Mouse (Mus musculus) liver, postnatal 0 days (tissue): ENCODE results near the gene Tk1. TPM values are rescaled to one million over a fixed set of nuclear protein-coding genes. Genes with fewer than 3 reads are reported as not detected.

Experiments
- ATAC-seq: fragments of 200-750 bp; cut with Nextera tagmentation; 2 replicates; pipeline ENCODE4 v1.8.0; 2017; ENCODE audit warnings: mild to moderate bottlenecking, moderate library complexity
- DNase-seq: peaks from one replicate; pipeline ENCODE4 v3.0.0-alpha.2; 2016
- H3K27ac ChIP-seq: fragments of 300-500 bp; sonication (generic); 2 replicates; pipeline ENCODE4 v1.5.1; 2014; ENCODE audit warnings: antibody characterized with exemption, moderate library complexity, mild to moderate bottlenecking, low read depth
- H3K27me3 ChIP-seq: fragments of 300-500 bp; sonication (generic); 2 replicates; pipeline ENCODE4 v1.6.1; 2014; ENCODE audit warnings: low read length, control low read depth, mixed read lengths; ENCODE audit not compliant: insufficient read depth
- H3K36me3 ChIP-seq: fragments of 300-500 bp; sonication (generic); replicated peaks from 2 replicates; pipeline ENCODE4 v1.6.1; 2014; ENCODE audit warnings: mild to moderate bottlenecking, control low read depth, low read length, moderate library complexity, mixed read lengths; ENCODE audit not compliant: insufficient read depth
- H3K4me1 ChIP-seq: fragments of 300-500 bp; sonication (generic); 2 replicates; pipeline ENCODE4 v1.6.1; 2014; ENCODE audit warnings: antibody characterized with exemption, mild to moderate bottlenecking, control low read depth; ENCODE audit not compliant: insufficient read depth
- H3K4me2 ChIP-seq: fragments of 300-500 bp; sonication (generic); 2 replicates; pipeline ENCODE4 v1.6.1; 2014; ENCODE audit warnings: low read depth, mild to moderate bottlenecking, low read length, moderate library complexity, mixed read lengths
- H3K4me3 ChIP-seq: fragments of 300-500 bp; sonication (generic); 2 replicates; pipeline ENCODE4 v1.5.1; 2014; ENCODE audit warnings: low read depth, low read length
- H3K9ac ChIP-seq: fragments of 300-500 bp; sonication (generic); replicated peaks from 2 replicates; pipeline ENCODE4 v1.6.1; 2014; ENCODE audit warnings: mild to moderate bottlenecking, moderate library complexity
- H3K9me3 ChIP-seq: fragments of 300-500 bp; sonication (generic); 2 replicates; pipeline ENCODE4 v1.6.1; 2016; ENCODE audit warnings: mild to moderate bottlenecking, control low read depth, low read length, mixed read lengths
- CTCF ChIP-seq: sonication (generic); IDR thresholded peaks from 2 replicates; pipeline ENCODE4 v1.5.1; 2016; ENCODE audit warnings: antibody characterized with exemption, low read depth
- EP300 ChIP-seq: IDR thresholded peaks from 2 replicates; pipeline ENCODE4 v1.6.1; 2016; ENCODE audit warnings: antibody characterized with exemption, low read depth, mild to moderate bottlenecking
- WGBS: fragments of 180-500 bp; shearing (Covaris S2); extraction: QIAGEN DNeasy Blood & Tissue Kit; methylation state at CpG from one replicate; pipeline ENCODE4 v1.1.7; 2014; ENCODE audit not compliant: insufficient replicate concordance; 5-methylcytosine and 5-hydroxymethylcytosine counted together
- polyA plus RNA-seq: library from polyadenylated mRNA; unstranded; fragments of >200 nt; fragmentation: Nextera tagmentation; extraction: Ambion mirVana; gene quantifications from 2 replicates; pipeline ENCODE4 v1.2.1, GENCODE M21; 2015

Tk1 gene
- polyA plus RNA-seq, 1 experiment from 2014 or later, result 101 TPM

- no peaks in the 10 kb centered on the region for H3K27me3 ChIP-seq
- TF ChIP-seq EP300, result 0 out of 2 replicates have a peak, but pooled peaks have one; percentile 28
- TF ChIP-seq CTCF, result peak; percentile 97
- H3K4me1 ChIP-seq, result peaks cover 70% of the 10 kb centered on the region
- 18% methylated on average over 28 of the region's 28 CpGs for WGBS
- peak overlapping the region; percentile 42 for H3K4me3 ChIP-seq
- H3K4me2 ChIP-seq, result peak overlapping the region; percentile 94
- peak overlapping the region; percentile 55 for H3K9ac ChIP-seq
- no peaks in the 10 kb centered on the region for H3K36me3 ChIP-seq
- peak; percentile 95 for DNase-seq
- no peaks in the 10 kb centered on the region for H3K9me3 ChIP-seq
- ATAC-seq, result peak; percentile 49
- H3K27ac ChIP-seq, result peak overlapping the region; percentile 98
These were observed 6.4 kb upstream of the Tk1 start for GRCm38 (mm10) chr11:117832086-117832969.

- Histone ChIP-seq H3K4me2 (peak overlapping the region; percentile 94), H3K27me3 (no peaks in the 10 kb centered on the region), H3K4me1 (peaks cover 73% of the 10 kb centered on the region), H3K9me3 (no peaks in the 10 kb centered on the region), H3K4me3 (peak overlapping the region; percentile 22), H3K36me3 (no peaks in the 10 kb centered on the region), H3K27ac (peak overlapping the region; percentile 98), H3K9ac (peak overlapping the region; percentile 91)
- WGBS, result 24% methylated on average over 9 of the region's 9 CpGs
- peak; percentile 90 for DNase-seq
- peak; percentile 65 for ATAC-seq
- TF ChIP-seq CTCF (peak; percentile 28; the same call in 1 of the 2 replicates), EP300 (peak; percentile 96)
These were observed 4.5 kb upstream of the Tk1 start for GRCm38 (mm10) chr11:117830401-117830800.

GRCm38 (mm10) chr11:117829671-117830215 is 3.9 kb upstream of the Tk1 start:
- no peaks in the 10 kb centered on the region for H3K9me3 ChIP-seq
- no peak overlapping the region for H3K4me3 ChIP-seq
- 46% methylated on average over 2 of the region's 2 CpGs for WGBS
- no peaks in the 10 kb centered on the region for H3K36me3 ChIP-seq
- H3K4me2 ChIP-seq, result peak overlapping the region; percentile 94
- DNase-seq, result peak; percentile 65
- peak overlapping the region; percentile 98 for H3K27ac ChIP-seq
- TF ChIP-seq CTCF (no peak), EP300 (no peak)
- H3K9ac ChIP-seq, result peak overlapping the region; percentile 91
- H3K4me1 ChIP-seq, result peaks cover 75% of the 10 kb centered on the region
- H3K27me3 ChIP-seq, result no peaks in the 10 kb centered on the region
- peak; percentile 5; the same call in 1 of the 2 replicates for ATAC-seq

GRCm38 (mm10) chr11:117828888-117829604 is 3.2 kb upstream of the Tk1 start:
- peak overlapping the region; percentile 94 for H3K4me2 ChIP-seq
- H3K9ac ChIP-seq, result peak overlapping the region; percentile 91
- peaks cover 79% of the 10 kb centered on the region for H3K4me1 ChIP-seq
- no peaks in the 10 kb centered on the region for H3K27me3 ChIP-seq
- ATAC-seq (peak; percentile 20), DNase-seq (peak; percentile 60)
- no peaks in the 10 kb centered on the region for H3K9me3 ChIP-seq
- peak; percentile 50; the same call in 1 of the 2 replicates for TF ChIP-seq EP300
- no peak for TF ChIP-seq CTCF
- H3K4me3 ChIP-seq, result no peak overlapping the region
- peak overlapping the region; percentile 98 for H3K27ac ChIP-seq
- 22% methylated on average over 9 of the region's 9 CpGs for WGBS
- H3K36me3 ChIP-seq, result 0 out of 2 replicates have a peak, but pooled peaks cover 3% of the 10 kb centered on the region

GRCm38 (mm10) chr11:117828149-117828887 is 2.4 kb upstream of the Tk1 start:
- H3K27ac ChIP-seq, result peak overlapping the region; percentile 98
- H3K4me2 ChIP-seq, result peak overlapping the region; percentile 94
- peak; percentile 82 for DNase-seq
- peaks cover 87% of the 10 kb centered on the region for H3K4me1 ChIP-seq
- H3K9me3 ChIP-seq, result no peaks in the 10 kb centered on the region
- H3K9ac ChIP-seq, result peak overlapping the region; percentile 91
- H3K27me3 ChIP-seq, result no peaks in the 10 kb centered on the region
- H3K4me3 ChIP-seq, result peak overlapping the region; percentile 79
- WGBS, result 39% methylated on average over 18 of the region's 18 CpGs
- no peak for ATAC-seq
- no peak for TF ChIP-seq CTCF
- no peak; the same call in 1 of the 2 replicates for TF ChIP-seq EP300
- peaks cover 6% of the 10 kb centered on the region for H3K36me3 ChIP-seq
